9 mouse cellular contexts compared by ENCODE assay signal in the genomic region with DNA sequence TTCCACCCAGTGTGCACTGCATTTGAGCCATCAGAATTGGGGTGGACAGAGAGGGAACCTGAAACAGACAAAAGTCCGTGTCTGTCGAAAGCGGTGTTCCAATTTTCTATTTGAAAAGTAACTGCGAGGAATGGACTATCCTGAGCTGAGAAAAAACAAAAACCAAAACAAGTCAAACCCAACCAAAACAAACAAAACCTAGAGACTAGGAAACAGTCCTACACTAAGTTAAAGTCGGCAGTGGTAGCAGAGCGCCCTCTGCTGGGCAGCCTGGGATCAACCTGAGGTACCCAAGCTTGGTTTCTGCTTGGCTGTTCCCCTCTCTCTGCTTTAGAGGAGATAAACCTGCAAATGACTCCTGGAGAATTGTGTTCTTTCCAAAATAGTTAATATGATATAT. TPM values are rescaled to one million over a fixed set of nuclear protein-coding genes. Genes with fewer than 3 reads are reported as not detected.
DNase-seq lines count a peak whose midpoint lies in the region; ATAC-seq and TF ChIP-seq lines count a peak whose summit lies in the region.
"Had no signal": no experiment of that assay in that cellular context is flagged by ENCODE, and none has a peak within 500 bp of the region (broad histone marks: within the 10 kb centered on the region; RNA-seq: fewer than 3 reads in every experiment).

No protein-coding gene starts in this region.

- H3K27ac ChIP-seq in embryonic facial prominence, embryonic 10.5 days (replicated peaks), result no peak overlapping the region
- no peak overlapping the region for H3K27ac ChIP-seq in heart, postnatal 0 days (ENCODE audit: low read depth)
- no peak overlapping the region for H3K27ac ChIP-seq in layer of hippocampus, adult 2 months
- H3K27ac ChIP-seq: limb, embryonic 12.5 days had no signal

- peak; percentile 44; the same call in 1 of the 2 replicates for ATAC-seq in heart, postnatal 0 days (ENCODE audit: insufficient read depth, low read depth)

- H3K36me3 ChIP-seq in E14TG2a.4 (ENCODE audit: insufficient read depth, low read length), result no peaks in the 10 kb centered on the region
- no peaks in the 10 kb centered on the region for H3K36me3 ChIP-seq in embryonic facial prominence, embryonic 10.5 days (replicated peaks)
- H3K36me3 ChIP-seq in heart, postnatal 0 days (replicated peaks; ENCODE audit: control insufficient read depth, insufficient read depth, low read length), result no peaks in the 10 kb centered on the region
- H3K36me3 ChIP-seq: limb, embryonic 12.5 days had no signal

- H3K9ac ChIP-seq in heart, postnatal 0 days (replicated peaks; ENCODE audit: low read depth, low read length), result no peak overlapping the region
- H3K9ac ChIP-seq: limb, embryonic 12.5 days had no signal

- DNase-seq in adrenal gland, postnatal 14 days, result peak; percentile 87
- DNase-seq in embryonic facial prominence, embryonic 10.5 days (ENCODE audit: low spot score), result peak; percentile 84
- DNase-seq in heart, postnatal 0 days (ENCODE audit: low spot score), result peak; percentile 33
- peak; percentile 64 to 88 for DNase-seq in layer of hippocampus, adult 2 months (ENCODE audit: low spot score in 2 of 2)
- DNase-seq in lung, postnatal 14 days, result peak; percentile 88
- peak; percentile 91 for DNase-seq in retina, embryonic 14.5 days (ENCODE audit: low spot score)
- DNase-seq in urinary bladder, adult 18-20 months (ENCODE audit: low spot score in 2 of 2), result peak; percentile 52 to 71

- peak; percentile 73 for TF ChIP-seq CTCF in E14TG2a.4 (conservative IDR thresholded peaks at IDR 0.05; ENCODE audit: low read length)
- TF ChIP-seq CTCF in heart, postnatal 0 days (IDR thresholded peaks at IDR 0.05; ENCODE audit: low read depth), result peak; percentile 95
- TF ChIP-seq CTCF in layer of hippocampus, adult 2 months (conservative IDR thresholded peaks at IDR 0.05), result peak; percentile 98

- WGBS in embryonic facial prominence, embryonic 10.5 days, result 18% methylated on average over 6 of the region's 6 CpGs
- 12% methylated on average over 6 of the region's 6 CpGs for WGBS in heart, postnatal 0 days

- H3K4me3 ChIP-seq in E14TG2a.4 (replicated peaks; ENCODE audit: low read length), result no peak overlapping the region
- H3K4me3 ChIP-seq in embryonic facial prominence, embryonic 10.5 days, result no peak overlapping the region
- no peak overlapping the region for H3K4me3 ChIP-seq in heart, postnatal 0 days (ENCODE audit: low read depth, low read length)
- no peak overlapping the region for H3K4me3 ChIP-seq in layer of hippocampus, adult 2 months
- H3K4me3 ChIP-seq: limb, embryonic 12.5 days had no signal

- TF ChIP-seq EP300 in heart, postnatal 0 days (IDR thresholded peaks at IDR 0.05; ENCODE audit: low read depth), result no peak

- H3K27me3 ChIP-seq in E14TG2a.4 (ENCODE audit: insufficient read depth, low read length), result peaks cover 3% of the 10 kb centered on the region; the same call in 1 of the 2 replicates
- peaks cover 19% of the 10 kb centered on the region for H3K27me3 ChIP-seq in embryonic facial prominence, embryonic 10.5 days (replicated peaks; ENCODE audit: low read depth, poor library complexity, severe bottlenecking)
- H3K27me3 ChIP-seq in heart, postnatal 0 days (ENCODE audit: control insufficient read depth, insufficient read depth, low read length), result peaks cover 7% of the 10 kb centered on the region; the same call in 1 of the 2 replicates

- no peaks in the 10 kb centered on the region for H3K4me1 ChIP-seq in E14TG2a.4 (replicated peaks; ENCODE audit: low read depth, low read length)
- peaks cover 8% of the 10 kb centered on the region for H3K4me1 ChIP-seq in embryonic facial prominence, embryonic 10.5 days
- no peaks in the 10 kb centered on the region for H3K4me1 ChIP-seq in heart, postnatal 0 days (ENCODE audit: control insufficient read depth, insufficient read depth)
- H3K4me1 ChIP-seq: limb, embryonic 12.5 days had no signal

- H3K4me2 ChIP-seq in heart, postnatal 0 days (ENCODE audit: low read depth, low read length), result no peak overlapping the region
- H3K4me2 ChIP-seq: limb, embryonic 12.5 days had no signal

- H3K9me3 ChIP-seq in E14TG2a.4 (ENCODE audit: low read length), result no peaks in the 10 kb centered on the region
- no peaks in the 10 kb centered on the region for H3K9me3 ChIP-seq in embryonic facial prominence, embryonic 10.5 days
- H3K9me3 ChIP-seq in heart, postnatal 0 days (replicated peaks; ENCODE audit: control insufficient read depth, low read length), result no peaks in the 10 kb centered on the region
- H3K9me3 ChIP-seq: limb, embryonic 12.5 days had no signal

RNA-seq across cellular contexts. Expression of a gene that starts 10.0 kb away (rescaled TPM):
- 66.4 and 72.3 TPM in 2 replicates for total RNA-seq in adrenal gland, postnatal 14 days (2021)
- 193 and 200 TPM in 2 replicates for polyA plus RNA-seq in embryonic facial prominence, embryonic 10.5 days (2016; fragmentation: Nextera tagmentation; extraction: Ambion mirVana)
- total RNA-seq in heart, postnatal 0 days (2014; rRNA removed; ENCODE audit: low replicate concordance), result 63.7 and 140 TPM in 2 replicates
- 91.4 and 99.8 TPM in 2 replicates for polyA plus RNA-seq in heart, postnatal 0 days (2015; fragmentation: Nextera tagmentation; extraction: Ambion mirVana)
- total RNA-seq in layer of hippocampus, adult 2 months (2021), result 100 to 1,000 TPM; 109 to 122 TPM

Comparison
In these comparisons a context has a peak if more than half of its experiments do, and no peak if none do; other contexts are left out.
1. DNase-seq: peak in every context shown above with its lines; median percentile 91 in retina, embryonic 14.5 days; 88 in lung, postnatal 14 days; 87 in adrenal gland, postnatal 14 days; 84 in embryonic facial prominence, embryonic 10.5 days; 76 in layer of hippocampus, adult 2 months; 62 in urinary bladder, adult 18-20 months; 33 in heart, postnatal 0 days.